Mouse (Mus musculus) cerebral cortex, adult 2 months (tissue): ENCODE results near the gene Cym.

Source experiments
- WGBS: fragments of 180-500 bp; shearing (Covaris S2); methylation state at CpG from one replicate; pipeline ENCODE4 v1.1.7; 2018; 5-methylcytosine and 5-hydroxymethylcytosine counted together

Cym gene

DNA sequence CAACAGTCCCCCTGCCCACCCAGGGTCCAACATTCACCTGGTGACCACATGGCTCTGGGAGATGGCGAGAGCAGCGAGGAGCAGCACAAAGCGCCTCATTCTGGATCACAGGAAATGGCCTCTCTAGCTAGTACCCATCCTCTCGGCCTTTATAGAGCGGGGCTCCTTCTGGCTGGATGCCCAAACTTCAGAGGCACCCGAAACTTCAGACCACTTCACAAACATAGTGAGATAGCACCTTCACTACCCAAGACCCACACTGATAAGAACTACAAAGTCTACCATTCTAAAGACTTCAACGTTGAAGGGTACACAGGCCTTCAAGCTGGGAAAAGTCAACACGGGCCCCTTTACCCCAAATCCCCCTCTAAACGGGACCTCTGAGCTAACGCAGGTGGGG, at the start of gene Cym:
Cym (minus strand) TSS at position 125 of the 400 bp plus-strand sequence.
- 89% methylated on average over 10 of the region's 10 CpGs for WGBS

DNA sequence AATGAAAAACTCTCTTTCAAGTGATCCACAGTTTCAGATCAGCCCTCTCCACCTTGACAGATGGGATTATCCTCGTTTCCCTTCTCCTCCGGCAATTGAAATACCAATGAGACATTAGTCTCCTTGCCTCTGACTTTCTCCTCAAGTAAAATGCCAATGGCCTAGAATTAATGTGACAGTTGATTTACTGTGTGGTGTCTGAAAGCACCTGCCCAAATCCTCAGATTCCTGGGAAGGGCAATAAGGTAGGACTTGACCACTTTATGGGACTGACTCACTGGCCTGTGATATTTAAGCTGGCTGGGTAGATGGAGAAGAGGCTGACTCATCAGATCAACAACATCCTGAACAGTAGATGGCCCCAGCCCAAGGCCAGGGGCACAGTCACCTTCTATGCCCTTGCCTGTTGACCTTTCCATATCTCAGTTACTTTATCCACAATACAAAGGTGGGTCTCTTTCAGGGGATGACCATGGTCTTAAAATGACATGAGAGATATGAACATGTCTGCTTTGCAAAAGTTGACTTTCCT, 45.3 kb upstream of the Cym start:
- 84% methylated on average over 2 of the region's 2 CpGs for WGBS

DNA sequence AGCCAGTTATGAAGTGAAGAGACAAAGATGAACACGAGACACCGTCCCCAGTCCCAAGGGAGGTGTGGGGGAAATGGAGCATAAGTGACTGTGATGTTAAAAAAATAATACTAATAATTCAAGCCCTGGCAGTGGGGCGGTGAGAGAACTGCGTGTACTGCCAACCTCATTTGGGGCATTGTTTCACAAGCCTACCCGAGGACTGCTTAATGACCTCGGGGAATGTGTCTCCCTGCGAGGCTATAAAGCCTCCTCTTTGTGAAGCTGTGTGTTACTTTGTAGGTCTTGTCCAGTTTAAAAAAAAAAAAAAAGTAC, 40.3 kb upstream of the Cym start:
- 55% methylated on average over 7 of the region's 7 CpGs for WGBS

DNA sequence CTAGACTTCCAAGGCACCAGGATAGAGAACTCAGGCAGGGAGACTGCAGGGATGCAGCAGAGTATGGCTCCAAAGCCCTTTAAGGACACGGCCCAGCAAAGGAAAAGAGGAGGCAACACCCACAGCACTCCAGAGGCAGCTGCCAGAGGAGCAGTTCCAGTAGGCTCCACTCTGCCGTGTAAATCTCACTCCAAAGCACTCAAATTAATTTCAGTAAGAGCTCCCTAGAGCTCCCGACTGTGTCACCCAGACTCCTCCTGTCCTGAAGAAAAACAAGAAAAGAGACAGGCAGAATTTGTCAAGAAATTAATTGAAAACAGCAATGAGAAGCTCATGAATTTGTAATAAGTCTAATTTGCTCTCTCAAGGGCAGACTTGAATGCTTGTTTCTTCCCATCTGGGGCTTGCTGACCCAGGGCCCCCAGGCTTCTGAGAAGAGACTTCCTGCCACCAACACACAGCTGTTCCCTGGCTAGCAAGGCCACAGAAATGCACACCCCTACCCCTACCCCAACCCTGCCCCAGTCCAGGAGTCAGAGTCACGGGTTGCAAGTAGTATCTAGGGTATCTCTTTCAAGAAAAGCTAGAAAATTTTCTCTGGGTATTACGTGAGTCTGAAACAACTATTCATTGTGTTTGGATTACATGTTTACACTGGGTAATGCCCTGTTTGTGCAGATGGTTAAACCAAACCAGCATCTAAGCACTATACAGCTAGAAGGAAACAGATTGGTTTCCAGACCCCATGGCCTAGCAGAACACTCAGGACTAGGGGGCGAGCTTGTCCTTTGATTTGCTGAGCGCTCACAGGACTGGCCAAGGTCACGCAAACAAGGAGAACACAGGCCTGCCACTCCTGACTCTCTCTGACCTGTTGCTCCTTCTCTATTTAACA, 39.7 kb upstream of the Cym start:
- 53% methylated on average over 8 of the region's 8 CpGs for WGBS

DNA sequence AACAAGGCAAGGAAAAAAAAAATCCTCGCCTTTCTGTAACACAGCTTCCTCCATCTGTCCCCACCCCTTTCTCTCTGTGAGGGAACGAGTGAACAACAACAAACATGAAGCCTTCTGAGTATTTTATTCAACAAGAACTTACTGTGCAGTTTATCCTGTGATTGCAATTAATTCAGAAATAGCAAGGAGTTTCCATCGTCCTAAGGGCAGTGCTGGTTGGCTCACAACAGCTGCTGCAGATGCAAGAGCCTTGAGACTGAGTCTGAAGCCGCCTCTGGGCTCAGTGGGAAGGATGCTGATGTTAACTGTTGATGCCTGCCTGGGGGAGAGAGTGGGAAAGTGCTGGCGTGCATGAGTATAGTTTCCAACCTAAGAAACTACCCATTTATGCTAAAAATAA, 36.4 kb upstream of the Cym start:
- 23% methylated on average over 5 of the region's 5 CpGs for WGBS

DNA sequence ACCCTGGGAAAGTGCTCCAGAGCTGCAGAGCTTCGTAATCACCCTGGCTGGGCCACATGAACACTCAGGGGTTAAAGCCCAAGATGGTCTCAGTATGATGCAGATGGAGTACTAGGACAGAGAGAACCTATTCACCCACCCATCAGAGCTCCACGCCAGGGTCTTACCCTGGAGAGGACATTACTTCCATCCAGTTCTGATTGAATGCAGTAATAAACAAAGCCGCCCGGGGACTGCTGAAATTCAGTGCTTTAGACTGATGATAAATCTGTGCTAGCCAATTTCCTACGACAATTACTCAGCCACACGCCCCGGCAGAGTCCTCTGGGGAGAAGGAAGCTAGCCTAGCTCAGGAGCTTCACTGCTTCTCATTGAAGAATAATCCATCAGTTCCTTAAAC, 35.2 kb upstream of the Cym start:
- 63% methylated on average over 7 of the region's 7 CpGs for WGBS

DNA sequence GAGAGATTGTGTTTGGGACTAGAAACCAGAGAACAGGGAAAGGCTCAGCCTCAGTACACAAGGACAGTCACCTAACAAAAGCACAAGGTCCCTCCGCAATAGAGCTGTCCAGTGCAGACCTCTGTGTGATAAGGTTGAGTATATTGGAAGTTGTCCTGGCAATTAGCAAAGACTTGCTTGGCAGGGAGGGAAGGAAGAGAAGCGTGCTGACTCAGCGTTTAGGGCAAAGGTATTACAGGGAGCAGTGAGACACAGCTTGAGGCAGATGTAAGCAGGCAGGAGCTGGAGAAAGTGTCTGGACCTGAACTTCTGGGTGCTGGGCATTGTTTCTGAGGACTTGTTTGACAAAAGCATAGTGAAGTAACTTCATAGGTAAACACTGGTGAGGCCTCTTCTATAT, 34.5 kb upstream of the Cym start:
- WGBS, result 94% methylated on average over 3 of the region's 3 CpGs

DNA sequence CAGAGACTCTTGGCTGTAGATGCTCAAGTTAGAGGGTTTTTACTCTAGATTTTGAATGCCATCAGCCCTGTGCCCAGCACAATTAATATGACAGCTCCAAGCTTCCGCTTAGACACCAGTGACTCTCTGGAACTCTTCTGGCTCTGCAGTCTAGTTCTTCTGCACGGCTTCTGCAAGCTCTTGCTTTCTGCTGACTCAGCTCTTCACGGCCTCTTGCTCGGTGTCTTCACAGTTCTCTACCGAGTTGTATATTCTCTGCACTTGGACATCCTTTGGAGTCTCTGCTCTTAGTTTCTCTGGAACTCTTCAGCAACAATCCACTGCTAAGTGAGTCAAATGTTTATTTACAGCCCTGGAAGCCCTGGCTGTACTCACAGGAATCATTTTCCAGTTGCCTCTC, 32.4 kb upstream of the Cym start:
- WGBS, result 65% methylated on average over 5 of the region's 5 CpGs

DNA sequence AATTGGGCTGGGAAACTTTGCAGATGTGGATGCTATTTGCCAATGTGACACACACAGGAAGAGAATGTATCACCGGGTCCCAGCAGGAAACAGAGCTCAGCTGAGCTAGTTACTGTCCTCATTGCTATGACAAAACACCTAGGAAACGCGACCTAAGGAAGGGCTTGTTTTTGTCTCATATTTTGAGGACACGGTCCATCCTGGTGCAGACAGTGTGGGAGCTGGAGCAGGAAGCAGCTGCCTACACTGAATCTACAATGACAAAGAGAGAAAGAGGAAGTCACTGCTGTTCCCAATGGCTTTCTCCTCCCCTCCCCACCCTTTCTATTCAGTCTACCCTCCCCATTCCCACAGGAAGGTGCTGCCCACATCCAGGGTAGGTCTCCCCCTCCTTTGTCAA, 30.5 kb upstream of the Cym start:
- 54% methylated on average over 4 of the region's 4 CpGs for WGBS

DNA sequence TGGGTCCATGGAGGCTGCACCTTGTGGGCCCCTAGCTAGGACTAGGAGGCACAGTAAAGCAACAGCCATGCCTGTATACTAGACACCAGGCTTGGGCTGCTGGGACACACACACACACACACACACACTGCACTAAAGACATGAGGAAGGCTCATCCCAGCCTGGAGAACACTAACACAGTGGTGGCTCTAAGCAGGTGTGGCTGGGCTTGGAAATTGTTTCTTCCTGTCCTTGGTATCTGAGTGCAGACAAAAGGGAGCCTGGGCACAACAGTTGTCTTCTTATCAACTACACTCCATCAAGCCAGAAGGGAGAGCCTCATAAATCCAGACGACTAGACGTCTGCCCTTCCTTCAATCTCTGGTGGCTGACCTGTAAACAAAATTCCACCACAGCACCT, 28.8 kb upstream of the Cym start:
- WGBS, result 72% methylated on average over 2 of the region's 2 CpGs

DNA sequence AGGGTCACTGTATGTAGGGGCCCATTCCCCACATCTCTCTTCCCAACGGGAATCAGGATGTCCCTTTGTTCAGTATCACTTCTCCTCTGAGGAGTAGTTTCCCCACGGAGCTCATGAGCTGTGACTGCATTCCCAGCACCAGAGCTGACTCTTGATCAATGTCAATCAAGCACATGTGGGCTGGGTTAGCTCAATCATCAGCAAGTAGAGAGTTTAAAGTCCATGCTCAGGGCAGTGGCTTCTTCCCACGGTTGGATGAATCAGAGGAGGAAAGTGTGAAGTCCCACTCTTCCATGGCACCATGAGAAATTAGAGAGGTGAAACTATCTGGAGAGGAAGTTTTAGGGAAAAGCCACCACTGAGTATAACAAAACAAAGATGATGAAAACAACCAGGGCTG, 27.5 kb upstream of the Cym start:
- WGBS, result 60% methylated on average over 3 of the region's 3 CpGs

DNA sequence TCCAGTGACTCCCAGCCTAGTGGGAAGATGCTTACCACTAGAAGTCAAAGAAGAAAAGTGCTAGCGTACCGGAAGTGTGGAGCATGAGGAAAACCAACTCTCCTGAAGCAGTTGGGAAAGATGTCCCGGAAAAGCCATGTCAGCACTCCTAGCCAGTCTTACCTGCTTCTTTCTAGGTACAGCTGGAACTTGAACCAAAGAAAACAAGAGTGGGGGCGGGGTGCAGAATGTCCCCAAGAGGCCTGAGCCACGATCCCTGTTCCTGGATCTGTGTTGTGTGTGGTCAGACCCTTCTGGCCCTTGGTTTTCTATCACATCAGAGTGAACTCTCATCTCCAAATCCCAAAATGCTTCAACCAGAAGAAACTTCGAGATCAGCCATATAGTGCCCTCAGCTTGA, 25.3 kb upstream of the Cym start:
- 85% methylated on average over 6 of the region's 6 CpGs for WGBS

DNA sequence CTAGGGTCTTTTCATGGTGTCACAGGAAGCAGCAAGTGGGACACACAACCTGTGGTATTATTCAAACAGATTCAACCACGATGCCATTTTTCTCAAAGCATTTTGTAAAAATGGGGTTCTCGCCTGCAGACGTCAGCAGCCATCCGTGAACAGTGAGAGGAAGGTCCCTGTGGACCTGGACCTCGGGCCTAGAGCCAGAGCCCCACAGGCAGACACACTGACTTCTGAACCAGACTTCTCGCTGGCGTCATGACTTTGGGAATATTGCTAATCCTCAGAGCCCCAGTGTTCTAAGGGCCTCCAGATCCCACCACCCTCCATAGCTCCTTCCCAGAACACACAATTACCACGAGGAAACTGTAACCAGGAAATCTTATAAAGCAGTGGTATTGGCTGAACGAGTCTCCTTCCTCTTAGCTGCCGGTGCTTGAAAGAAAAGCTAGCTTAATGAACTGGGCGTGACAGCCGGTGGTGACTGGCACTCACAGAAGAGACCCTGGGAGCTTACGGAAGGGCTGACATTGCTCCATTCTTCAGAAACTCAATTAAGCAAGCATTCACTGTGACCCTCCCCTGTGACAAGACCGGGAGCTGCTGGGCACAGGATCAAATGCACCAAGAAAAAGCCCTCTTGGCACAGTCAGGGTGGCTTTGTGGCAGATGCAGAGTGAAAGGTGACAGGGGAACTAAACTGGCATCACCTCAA, 20.0 kb upstream of the Cym start:
- 46% methylated on average over 14 of the region's 14 CpGs for WGBS

DNA sequence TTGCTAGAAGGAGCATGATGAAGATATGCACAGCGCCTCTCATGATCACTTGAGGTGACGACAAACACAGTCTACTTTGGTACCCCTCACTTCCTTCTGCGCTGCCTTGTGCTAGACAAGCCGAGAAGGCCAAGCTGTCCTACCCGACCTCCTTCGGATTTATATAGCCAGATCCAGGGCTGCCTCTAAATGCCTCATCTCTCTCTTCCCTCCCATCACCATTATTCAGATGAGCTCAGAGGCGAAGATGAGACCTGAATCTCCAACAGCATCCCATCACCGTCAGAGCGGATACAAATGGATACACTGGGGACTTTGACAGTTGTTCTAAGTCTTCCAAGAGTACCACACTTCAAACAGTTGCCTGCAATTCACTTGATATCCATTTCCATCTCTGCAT, 18.1 kb upstream of the Cym start, which contains the start of gene Prok1:
Prok1 (minus strand) TSS at position 101 of the 400 bp plus-strand sequence.
- 93% methylated on average over 9 of the region's 9 CpGs for WGBS

DNA sequence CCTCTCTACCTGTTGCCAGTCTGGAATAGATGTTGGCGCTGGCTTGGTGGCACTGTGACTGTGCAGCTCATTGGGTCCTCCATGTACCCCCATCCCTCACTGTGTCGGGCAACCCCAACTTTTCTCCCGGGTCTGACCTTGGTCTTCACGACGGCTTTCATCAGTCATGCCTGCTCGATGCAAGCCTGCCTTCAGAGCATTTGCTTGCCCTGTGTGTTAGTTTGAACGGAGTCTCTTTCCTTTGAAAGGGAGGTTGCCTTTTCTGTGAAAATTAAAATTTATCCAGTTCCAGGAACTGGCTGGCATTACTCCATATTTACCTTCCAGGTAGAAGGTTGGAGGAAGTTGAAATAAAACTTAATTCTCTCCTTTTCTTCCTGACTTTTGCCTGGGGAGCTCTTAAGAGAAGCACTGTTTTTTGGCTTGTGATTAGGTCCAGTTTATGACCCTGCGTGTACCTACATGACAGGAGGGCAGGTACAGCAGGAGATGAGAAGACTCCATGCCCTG, 17.0 kb upstream of the Cym start:
- 95% methylated on average over 8 of the region's 8 CpGs for WGBS

DNA sequence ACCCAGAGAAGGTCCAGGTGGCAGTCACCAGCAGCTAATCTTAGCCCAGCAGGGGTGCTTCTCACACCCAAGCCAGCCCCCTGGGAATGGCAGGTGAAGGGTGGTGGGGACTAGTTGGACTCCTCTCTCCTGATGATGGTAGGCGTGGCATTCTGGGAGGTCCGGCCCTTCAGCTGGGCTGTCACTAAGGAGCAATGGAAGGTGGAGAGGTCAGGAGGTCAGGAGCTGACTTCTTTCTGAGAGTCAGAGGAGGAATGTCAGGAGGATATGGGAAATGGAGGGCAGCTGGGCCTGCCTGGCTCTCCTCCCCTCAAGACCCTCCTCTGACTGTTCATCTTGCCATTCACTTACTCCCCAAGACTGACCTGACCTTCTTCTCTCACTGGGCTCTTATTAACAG, 16.5 kb upstream of the Cym start:
- WGBS, result 88% methylated on average over 2 of the region's 2 CpGs

DNA sequence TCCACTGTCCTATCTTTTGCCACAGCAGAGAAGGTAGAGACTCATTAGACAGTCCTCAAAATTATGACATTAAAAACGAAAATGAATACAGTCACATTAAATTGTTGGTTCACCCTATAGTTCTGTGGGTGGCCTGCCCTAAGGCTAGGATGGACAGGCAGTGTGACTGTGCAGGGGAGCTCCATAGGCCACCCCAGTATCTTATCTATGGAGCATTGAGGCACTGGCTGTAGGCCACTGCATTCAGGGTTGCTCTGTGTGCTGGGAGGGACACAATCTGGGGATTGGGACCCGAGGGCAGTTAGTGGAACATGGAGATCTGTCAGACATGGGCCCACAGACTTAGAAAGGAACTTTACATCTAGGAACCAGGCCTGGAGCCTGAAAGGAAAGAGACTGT, 12.4 kb upstream of the Cym start:
- WGBS, result 29% methylated on average over 2 of the region's 2 CpGs

DNA sequence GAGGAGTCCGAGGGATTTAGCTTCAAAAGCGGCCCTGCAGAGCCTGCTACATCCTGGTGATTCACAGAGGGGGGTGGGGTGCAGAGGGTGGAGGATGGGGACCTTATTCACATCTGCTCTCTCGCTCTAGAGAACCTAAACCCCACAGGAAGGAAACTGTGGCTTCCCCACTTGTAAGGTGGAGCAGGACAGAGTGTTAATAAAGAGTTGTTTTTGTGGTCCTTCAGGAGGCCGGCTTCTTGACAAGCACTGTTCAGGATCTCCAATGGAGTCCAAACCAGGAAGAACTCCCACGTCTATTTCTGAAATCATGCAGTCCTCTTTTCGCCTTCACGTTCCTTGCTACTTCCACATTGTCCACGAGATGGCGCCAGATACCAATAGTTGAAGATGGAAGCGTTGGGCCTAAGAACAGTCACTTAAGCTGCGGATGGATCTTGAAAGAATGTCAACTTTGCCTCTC, 11.8 kb upstream of the Cym start:
- 3% methylated on average over 11 of the region's 11 CpGs for WGBS

DNA sequence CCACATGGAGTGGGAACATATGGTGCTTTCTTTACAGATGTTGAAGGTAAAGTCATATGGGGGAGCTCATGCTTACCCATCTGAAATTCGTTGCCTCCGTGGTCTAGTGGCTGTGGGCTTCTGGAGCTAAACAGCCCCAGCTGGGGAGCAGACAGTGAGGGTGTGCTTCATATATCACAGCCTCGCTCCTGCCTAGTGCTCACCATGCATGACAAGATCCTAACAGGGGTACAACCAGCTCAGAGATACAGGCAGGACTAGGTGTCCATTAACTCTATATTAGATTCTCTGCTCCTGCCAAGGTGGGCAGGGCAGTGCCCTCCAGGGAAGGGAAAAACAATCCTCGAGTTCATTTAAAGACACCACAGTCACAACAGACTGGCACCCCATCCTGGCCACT, 9.7 kb upstream of the Cym start:
- 79% methylated on average over 4 of the region's 4 CpGs for WGBS

DNA sequence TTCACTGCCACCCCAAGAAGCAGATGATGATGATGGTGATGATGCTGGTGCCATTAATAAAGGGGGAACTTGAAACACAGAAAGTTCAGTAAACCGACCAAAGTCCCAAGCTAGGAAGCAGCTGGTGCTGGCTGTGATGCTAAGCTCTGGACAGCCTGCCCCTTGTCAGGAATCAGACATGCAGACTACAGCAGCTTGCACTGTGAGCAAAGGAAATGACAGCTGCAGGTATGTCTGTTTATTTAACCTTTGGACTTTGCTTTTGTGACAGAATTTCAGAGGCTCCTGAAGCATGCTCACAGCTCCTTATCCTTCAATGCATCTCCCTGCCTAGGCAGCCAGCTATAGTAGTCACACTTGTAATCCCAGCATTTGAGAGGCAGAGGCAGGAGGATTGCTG, 9.0 kb upstream of the Cym start, which contains the start of gene A630076J17Rik:
A630076J17Rik (plus strand) TSS at position 88 of the 400 bp plus-strand sequence.
- 59% methylated on average over 1 of the region's 1 CpGs for WGBS

DNA sequence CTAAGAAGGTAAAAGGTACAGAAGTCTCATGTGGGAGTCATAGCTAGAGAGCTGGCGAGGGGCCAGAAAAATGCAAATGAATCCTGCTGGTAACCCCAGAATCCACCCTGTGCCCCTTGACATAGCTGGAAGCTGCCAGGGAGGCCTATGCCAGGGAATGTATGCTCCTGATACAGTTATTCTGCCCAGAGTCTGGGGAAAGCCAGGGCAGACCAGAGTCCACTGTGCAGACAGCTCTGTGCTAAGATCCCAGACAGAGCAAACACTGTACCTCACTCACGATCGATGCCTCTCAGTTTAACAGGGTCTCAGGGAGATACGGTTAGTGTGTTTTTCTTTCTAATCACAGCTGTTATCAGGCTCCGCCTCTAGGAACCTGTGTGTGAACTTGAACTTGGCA, 8.3 kb upstream of the Cym start:
- 78% methylated on average over 5 of the region's 5 CpGs for WGBS

DNA sequence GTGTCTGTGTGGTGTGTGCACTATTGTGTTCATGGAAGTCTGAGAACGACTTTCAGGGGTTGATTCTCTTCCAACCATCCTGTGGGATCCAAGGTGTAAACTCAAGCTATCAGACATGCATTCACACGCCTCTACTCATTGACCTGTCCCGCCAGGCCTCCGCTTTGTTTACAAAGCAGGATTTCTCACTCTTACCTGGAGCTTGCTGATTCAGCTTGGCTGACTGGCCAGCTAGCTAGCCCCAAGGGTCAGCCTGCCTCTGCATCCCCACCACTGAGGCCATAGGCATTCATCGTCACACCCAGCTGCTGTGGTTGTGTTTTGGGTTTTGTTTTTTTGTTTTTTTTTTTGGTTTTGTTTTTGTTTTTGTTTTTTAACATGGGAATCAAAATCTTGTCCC, 7.7 kb upstream of the Cym start:
- WGBS, result 87% methylated on average over 5 of the region's 5 CpGs

DNA sequence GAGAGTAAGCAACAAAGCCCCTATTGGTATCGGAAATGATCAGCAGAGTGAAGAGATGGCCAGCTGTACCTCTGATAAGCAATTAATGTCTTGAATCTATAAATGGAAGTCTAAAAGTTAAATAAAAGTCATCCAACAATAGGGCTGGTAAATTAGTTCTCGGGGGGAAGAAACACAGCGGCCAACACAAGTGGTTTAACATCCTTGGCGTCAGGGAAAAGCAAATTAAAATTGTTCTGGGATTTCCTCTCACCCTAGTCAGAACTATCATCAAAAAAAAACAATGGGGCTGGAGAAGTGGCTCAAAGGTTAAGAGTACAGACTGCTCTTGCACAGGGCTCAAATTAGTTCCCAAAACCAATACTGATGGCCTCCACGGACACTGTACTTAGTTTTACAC, 4.3 kb upstream of the Cym start:
- WGBS, result 86% methylated on average over 5 of the region's 5 CpGs
